Mouse (Mus musculus) liver, adult (tissue): ENCODE measurements around the gene 9530077C05Rik.

Experiments
- GATA4 ChIP-seq: IDR thresholded peaks from 2 replicates; pipeline ENCODE4 v1.6.1; 2014; ENCODE audit warnings: mild to moderate bottlenecking, low read length; ENCODE audit not compliant: insufficient replicate concordance

9530077C05Rik gene

DNA sequence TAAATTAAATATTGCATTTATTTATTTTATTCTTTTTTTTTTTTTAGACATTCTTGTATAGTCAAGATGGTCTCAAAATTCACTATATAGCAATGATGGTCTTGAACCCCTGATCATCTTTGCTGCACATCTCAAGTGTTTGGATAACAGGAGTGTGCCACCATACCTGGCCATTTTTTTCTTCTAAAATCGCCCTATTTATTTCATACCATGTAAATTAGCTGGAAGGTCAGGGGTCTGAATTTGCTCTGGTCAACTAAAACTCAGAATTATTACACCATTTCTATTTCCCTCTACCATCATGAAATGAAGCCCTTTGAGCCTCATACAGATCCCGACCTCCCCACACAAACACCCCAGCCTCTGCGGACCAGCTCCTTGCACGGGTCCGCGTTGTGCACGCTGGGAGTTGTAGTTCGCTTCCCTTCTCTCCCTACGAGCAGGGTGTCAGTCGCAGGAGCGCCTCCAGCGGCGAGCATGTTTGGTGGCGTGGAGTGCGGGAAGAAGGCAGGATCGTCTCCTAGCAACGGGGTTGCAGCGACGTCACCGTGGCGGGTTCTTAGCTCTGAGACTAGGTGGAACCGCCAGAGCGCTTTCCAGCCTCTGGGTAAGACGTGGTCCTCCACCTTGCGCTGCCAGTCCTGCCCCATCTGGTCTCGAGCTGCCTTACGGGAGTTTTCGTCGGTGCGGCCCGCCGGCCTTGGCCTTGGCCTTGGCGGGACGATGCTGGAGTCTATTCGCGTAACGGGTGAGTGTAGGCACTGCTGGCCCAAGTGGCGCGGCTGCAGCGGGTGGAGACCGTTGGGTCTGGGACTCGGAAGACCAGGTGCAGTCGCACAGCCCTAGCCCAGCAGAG, at the start of gene 9530077C05Rik:
9530077C05Rik (plus strand) TSS at position 512 of the 856 bp plus-strand sequence.
- no peak; the same call in 1 of the 2 replicates for TF ChIP-seq GATA4

DNA sequence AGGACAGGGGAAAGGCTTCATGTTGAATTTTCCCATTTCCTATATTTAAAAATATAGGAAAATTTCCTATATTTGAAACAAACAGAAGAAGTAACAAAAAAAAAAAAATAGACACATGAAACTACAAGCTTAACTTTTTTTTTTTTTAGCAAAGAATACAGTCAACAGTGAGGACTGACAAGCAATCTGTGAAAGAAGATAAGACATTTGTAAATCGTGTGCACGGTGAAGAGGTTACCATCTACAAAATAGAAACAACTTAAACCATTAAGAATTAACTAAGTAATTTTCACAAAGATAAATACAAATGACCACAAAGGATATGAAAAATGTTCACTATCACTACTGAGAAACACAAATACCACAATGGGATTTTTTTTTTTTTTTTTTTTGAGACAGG, 45.1 kb upstream of the 9530077C05Rik start:
- no peak for TF ChIP-seq GATA4

GRCm38 (mm10) chr9:22366621-22367020, 44.7 kb upstream of the 9530077C05Rik start:
- no peak for TF ChIP-seq GATA4

DNA sequence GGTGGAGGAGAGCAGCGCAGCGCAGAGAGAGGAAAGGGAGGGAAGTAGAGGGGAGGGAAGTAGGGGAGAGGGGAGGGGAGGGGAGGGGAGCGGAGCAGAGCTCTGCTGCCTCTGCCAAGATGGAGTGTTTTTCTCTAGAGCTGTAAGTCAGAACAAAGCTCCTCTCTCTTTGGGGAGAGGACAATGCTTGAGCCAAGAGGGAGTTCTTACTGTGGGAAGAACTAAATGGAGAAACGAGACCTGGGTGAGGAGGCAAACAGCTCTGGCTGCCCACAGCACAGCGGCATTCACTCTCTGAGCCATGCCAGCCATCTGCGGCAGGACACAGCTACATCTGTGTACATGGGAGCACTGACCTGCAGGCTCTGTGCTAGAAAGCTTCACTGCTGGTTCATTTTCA, 43.3 kb upstream of the 9530077C05Rik start:
- no peak for TF ChIP-seq GATA4

GRCm38 (mm10) chr9:22372760-22373159, 38.6 kb upstream of the 9530077C05Rik start:
- TF ChIP-seq GATA4, result no peak

DNA sequence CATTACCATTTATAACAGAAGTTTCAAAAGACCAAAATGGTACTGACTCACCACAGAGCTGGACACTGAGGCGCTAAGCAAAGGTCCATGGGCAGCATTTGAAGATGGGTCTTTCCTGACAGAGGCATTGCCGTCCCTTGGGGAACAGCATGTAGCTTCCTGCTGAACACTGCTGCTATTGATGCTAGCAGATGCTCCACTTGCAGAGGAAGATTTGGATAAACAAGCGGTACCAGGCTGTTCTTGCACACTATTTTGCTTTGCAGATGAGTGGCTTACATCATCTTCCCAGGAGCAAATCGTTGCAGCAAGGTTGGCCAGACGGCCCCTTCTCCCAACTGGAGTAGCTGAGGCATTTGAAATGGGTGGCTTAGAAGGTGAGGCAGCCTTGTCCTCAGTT, 35.2 kb upstream of the 9530077C05Rik start:
- TF ChIP-seq GATA4, result no peak

- no peak for TF ChIP-seq GATA4
Observed at GRCm38 (mm10) chr9:22385890-22386289, 25.4 kb upstream of the 9530077C05Rik start.

DNA sequence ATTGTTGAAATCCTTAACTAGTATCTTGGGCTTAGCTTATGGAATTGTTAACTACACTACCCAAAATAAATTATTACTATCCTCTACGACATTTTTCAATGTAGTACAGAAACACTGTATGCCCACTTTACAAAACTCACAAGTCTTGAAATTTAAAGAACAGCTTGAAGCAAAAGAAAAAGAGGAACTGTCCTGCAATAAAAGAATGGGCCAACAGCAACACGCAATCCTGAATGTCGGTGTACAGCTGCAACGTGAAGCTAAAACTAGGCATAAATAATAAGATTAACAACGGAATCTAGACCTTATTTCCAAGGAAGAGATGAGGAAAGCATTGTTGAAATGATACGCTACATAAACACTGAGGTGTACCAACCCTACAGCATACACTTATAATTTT, 23.4 kb upstream of the 9530077C05Rik start:
- no peak for TF ChIP-seq GATA4

DNA sequence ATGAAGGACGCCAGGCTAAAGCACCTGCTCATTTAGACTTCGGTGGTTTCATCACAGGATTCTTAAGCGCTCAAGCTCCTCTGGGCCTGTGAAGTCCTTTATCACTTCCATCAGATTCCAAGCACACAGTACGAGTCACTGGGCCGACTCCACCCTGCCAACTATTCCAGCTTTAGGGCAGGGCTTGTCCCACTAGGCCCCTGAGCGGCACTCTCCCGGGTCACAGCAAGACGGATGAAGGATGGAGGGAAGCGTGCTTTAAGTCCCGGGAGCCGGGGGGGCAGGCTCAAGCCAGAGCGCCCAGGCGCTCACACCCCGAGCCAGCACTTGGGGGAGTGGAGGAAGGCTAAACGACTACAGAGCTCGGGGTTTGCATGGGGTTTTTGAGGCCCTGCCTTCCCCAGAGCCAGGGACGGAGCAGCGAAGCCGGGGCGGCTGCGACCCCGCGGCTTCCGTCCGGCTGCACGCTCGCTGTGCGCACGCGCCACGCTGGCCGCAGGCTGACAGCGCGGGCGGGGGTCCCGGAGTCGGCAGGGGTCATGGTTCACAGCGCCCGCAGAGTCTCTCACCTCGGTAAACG, 22.8 kb upstream of the 9530077C05Rik start:
- TF ChIP-seq GATA4, result no peak

DNA sequence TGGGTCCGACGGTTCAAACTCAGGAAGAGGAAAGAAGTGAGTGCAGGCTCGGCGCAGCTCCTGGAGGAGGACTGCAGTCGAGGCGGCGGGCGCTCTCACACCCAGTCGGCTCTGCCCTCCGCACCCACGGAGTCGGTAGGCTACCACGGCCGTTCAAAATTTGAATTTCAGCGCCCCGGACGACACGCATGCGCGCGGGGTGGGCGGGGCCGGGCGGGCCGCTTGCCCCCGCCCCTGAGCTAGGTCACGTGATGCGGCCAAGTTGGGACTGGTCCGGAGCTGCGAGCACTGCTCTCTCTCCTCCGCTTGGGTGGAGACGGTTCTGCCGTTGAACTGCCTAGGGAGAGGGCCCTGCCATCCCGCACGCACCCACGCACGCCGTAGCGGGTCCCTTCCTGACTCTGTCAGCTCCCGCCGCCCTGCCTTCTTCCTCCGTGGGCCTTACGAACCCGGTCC, 22.3 kb upstream of the 9530077C05Rik start, which contains the start of gene Anln:
Anln (minus strand) TSS at position 168 of the 456 bp plus-strand sequence.
- no peak for TF ChIP-seq GATA4

DNA sequence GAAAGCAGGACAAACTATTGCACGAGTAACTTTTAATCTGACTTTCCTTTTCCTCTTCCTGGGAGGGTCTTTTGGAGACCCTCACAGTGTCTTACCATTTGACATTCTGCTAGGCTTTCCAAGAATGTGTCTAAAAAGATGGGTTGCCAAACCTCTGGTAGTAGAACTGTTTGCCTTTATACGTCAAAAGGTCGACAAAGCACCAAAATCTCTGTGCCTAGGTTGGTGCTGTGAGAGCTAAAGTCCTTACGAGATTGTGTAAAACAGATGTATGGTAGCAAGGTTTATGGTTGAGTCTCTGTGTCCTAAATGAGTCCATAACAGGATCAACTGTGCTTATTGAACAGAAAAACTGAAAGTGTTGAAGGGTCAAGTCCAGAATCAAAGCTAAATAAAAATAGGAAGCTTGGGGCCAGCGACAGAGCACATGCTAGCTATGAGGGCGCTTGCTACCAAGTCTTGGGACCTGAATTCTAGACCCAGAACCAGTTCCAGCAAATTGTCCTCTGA, 21.5 kb upstream of the 9530077C05Rik start:
- no peak for TF ChIP-seq GATA4

- TF ChIP-seq GATA4, result no peak
Observed at GRCm38 (mm10) chr9:22390390-22390789, 20.9 kb upstream of the 9530077C05Rik start.

DNA sequence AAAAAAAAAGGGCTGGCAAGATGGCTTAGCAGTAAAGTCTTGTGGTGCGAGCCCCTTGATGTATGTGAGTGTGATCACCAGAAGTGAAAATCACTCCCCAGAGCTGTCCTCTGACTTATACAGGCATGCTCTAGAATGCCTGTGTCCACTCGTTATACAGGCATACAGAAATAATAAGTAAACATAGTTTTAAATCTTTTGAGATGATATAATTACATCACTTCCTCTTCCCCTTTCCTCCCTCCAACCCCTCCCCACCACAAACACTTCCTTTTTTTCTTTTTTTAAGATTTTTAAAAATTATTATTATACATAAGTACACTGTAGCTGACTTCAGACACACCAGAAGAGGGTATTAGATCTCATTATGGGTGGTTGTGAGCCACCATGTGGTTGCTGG, 16.6 kb upstream of the 9530077C05Rik start:
- TF ChIP-seq GATA4, result no peak

DNA sequence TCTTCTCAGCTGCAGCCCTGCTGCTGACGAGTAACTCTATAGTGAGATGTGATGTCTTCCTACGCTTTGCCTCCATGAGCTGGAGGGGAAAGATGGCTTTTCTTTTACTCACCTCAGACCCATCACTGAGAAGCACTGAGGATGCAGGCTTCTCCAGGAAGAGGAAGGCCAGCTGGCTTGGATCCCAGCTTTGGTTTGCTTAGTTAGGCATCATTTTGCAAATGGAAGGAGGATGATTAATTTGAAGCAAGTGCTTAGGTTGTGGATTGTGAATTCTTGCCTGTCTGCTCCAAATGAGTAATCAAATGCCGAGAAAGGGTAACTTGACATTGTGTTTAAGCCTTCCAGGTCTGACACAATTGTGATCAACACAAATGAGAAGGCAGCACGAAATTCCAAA, 12.3 kb upstream of the 9530077C05Rik start:
- TF ChIP-seq GATA4, result no peak

GRCm38 (mm10) chr9:22402001-22402400, 9.3 kb upstream of the 9530077C05Rik start:
- no peak for TF ChIP-seq GATA4

GRCm38 (mm10) chr9:22402976-22403375, 8.3 kb upstream of the 9530077C05Rik start:
- no peak for TF ChIP-seq GATA4
